Mouse (Mus musculus): ENCODE data around the gene Trpc3. TPM values are rescaled to one million over a fixed set of nuclear protein-coding genes. Genes with fewer than 3 reads are reported as not detected.
"Not testable (repeated sequence)": the region's sequence is repeated elsewhere in the genome, so short reads cannot be mapped to it uniquely, and the experiment has no call there.

Gene Trpc3
- polyA plus RNA-seq, 1 experiment from 2014 or later = 6.7 TPM

- no peak for ATAC-seq (ENCODE audit: insufficient number of reproducible peaks, insufficient read depth, low FRiP score, low read depth)
- Histone ChIP-seq H3K4me2 (replicated peaks; ENCODE audit: low read depth, low read length) (no peak overlapping the region), H3K9ac (replicated peaks; ENCODE audit: low read depth, low read length) (no peak overlapping the region), H3K9me3 (ENCODE audit: control insufficient read depth, low read depth, low read length) (no peaks in the 10 kb centered on the region), H3K4me3 (ENCODE audit: low read depth, low read length) (no peak overlapping the region), H3K4me1 (ENCODE audit: control insufficient read depth, insufficient read depth, low read length) (no peaks in the 10 kb centered on the region), H3K36me3 (ENCODE audit: control insufficient read depth, insufficient read depth, low read length) (no peaks in the 10 kb centered on the region), H3K27me3 (ENCODE audit: control insufficient read depth, insufficient read depth, low read length) (no peaks in the 10 kb centered on the region), H3K27ac (ENCODE audit: low read length) (no peak overlapping the region)
- WGBS = 55% methylated on average over 7 of the region's 7 CpGs
Measured at GRCm38 (mm10) chr3:36618181-36618580, 71.8 kb downstream of the Trpc3 start.

GRCm38 (mm10) chr3:36613908-36614255 is 76.1 kb downstream of the Trpc3 start:
- H3K4me2 ChIP-seq (replicated peaks; ENCODE audit: low read depth, low read length) = peak overlapping the region; percentile 66; the same call in 1 of the 2 replicates
- no peaks in the 10 kb centered on the region; the same call in 1 of the 2 replicates for H3K36me3 ChIP-seq (ENCODE audit: control insufficient read depth, insufficient read depth, low read length)
- no peak for ATAC-seq (ENCODE audit: insufficient number of reproducible peaks, insufficient read depth, low FRiP score, low read depth)
- no peak overlapping the region for H3K4me3 ChIP-seq (ENCODE audit: low read depth, low read length)
- no peaks in the 10 kb centered on the region for H3K27me3 ChIP-seq (ENCODE audit: control insufficient read depth, insufficient read depth, low read length)
- no peaks in the 10 kb centered on the region for H3K4me1 ChIP-seq (ENCODE audit: control insufficient read depth, insufficient read depth, low read length)
- no peak overlapping the region for H3K9ac ChIP-seq (replicated peaks; ENCODE audit: low read depth, low read length)
- no peak overlapping the region for H3K27ac ChIP-seq (ENCODE audit: low read length)
- WGBS = 62% methylated on average over 5 of the region's 5 CpGs
- H3K9me3 ChIP-seq (ENCODE audit: control insufficient read depth, low read depth, low read length) = no peaks in the 10 kb centered on the region

GRCm38 (mm10) chr3:36613202-36613907 is 76.6 kb downstream of the Trpc3 start, which contains the start of gene Bbs7:
Bbs7 (minus strand) TSS chr3:36613477.
- Histone ChIP-seq H3K4me1 (ENCODE audit: control insufficient read depth, insufficient read depth, low read length) (no peaks in the 10 kb centered on the region), H3K27me3 (ENCODE audit: control insufficient read depth, insufficient read depth, low read length) (no peaks in the 10 kb centered on the region), H3K4me2 (replicated peaks; ENCODE audit: low read depth, low read length) (peak within 1 kb of the TSS; percentile 66), H3K9ac (replicated peaks; ENCODE audit: low read depth, low read length) (peak within 1 kb of the TSS; percentile 43), H3K27ac (ENCODE audit: low read length) (no peak within 1 kb of the TSS), H3K4me3 (ENCODE audit: low read depth, low read length) (peak within 1 kb of the TSS; percentile 58), H3K36me3 (ENCODE audit: control insufficient read depth, insufficient read depth, low read length) (no peaks in the 10 kb centered on the region; the same call in 1 of the 2 replicates), H3K9me3 (ENCODE audit: control insufficient read depth, low read depth, low read length) (no peaks in the 10 kb centered on the region)
- ATAC-seq (ENCODE audit: insufficient number of reproducible peaks, insufficient read depth, low FRiP score, low read depth) = peak; percentile 100
- WGBS = 4% methylated on average over 38 of the region's 38 CpGs

DNA sequence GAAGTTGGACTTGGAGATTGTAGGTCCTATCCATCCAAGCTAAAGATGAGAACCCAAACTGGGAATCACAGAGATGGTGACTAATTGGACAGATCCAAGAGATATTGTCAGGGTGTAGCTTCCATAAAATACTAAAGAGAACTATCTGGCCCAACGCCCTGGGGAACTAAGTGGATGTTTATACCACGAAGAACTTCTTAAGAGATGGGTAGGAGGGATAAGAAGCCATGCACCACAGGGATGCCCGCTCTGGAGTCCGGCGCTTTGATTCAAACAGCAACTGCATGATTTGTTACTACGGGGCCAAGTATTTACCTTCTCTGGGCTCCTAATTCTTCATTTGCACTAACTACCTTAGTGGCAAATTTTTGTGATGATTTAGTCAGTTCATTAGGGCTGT is 77.3 kb downstream of the Trpc3 start:
- Histone ChIP-seq H3K9me3 (ENCODE audit: control insufficient read depth, low read depth, low read length) (no peaks in the 10 kb centered on the region), H3K9ac (replicated peaks; ENCODE audit: low read depth, low read length) (peak overlapping the region; percentile 43), H3K4me2 (replicated peaks; ENCODE audit: low read depth, low read length) (peak overlapping the region; percentile 66), H3K4me3 (ENCODE audit: low read depth, low read length) (peak overlapping the region; percentile 58), H3K36me3 (ENCODE audit: control insufficient read depth, insufficient read depth, low read length) (no peaks in the 10 kb centered on the region; the same call in 1 of the 2 replicates), H3K27ac (ENCODE audit: low read length) (no peak overlapping the region), H3K4me1 (ENCODE audit: control insufficient read depth, insufficient read depth, low read length) (no peaks in the 10 kb centered on the region), H3K27me3 (ENCODE audit: control insufficient read depth, insufficient read depth, low read length) (no peaks in the 10 kb centered on the region)
- 4% methylated on average over 6 of the region's 6 CpGs for WGBS
- peak; percentile 12; the same call in 1 of the 2 replicates for ATAC-seq (ENCODE audit: insufficient number of reproducible peaks, insufficient read depth, low FRiP score, low read depth)

- H3K9me3 ChIP-seq (ENCODE audit: control insufficient read depth, low read depth, low read length) = no peaks in the 10 kb centered on the region
- H3K9ac ChIP-seq (replicated peaks; ENCODE audit: low read depth, low read length) = no peak overlapping the region
- 63% methylated on average over 7 of the region's 7 CpGs for WGBS
- no peaks in the 10 kb centered on the region for H3K27me3 ChIP-seq (ENCODE audit: control insufficient read depth, insufficient read depth, low read length)
- no peaks in the 10 kb centered on the region; the same call in 1 of the 2 replicates for H3K36me3 ChIP-seq (ENCODE audit: control insufficient read depth, insufficient read depth, low read length)
- no peak overlapping the region for H3K27ac ChIP-seq (ENCODE audit: low read length)
- H3K4me2 ChIP-seq (replicated peaks; ENCODE audit: low read depth, low read length) = no peak overlapping the region
- no peak for ATAC-seq (ENCODE audit: insufficient number of reproducible peaks, insufficient read depth, low FRiP score, low read depth)
- H3K4me3 ChIP-seq (ENCODE audit: low read depth, low read length) = no peak overlapping the region
- no peaks in the 10 kb centered on the region for H3K4me1 ChIP-seq (ENCODE audit: control insufficient read depth, insufficient read depth, low read length)
Measured at GRCm38 (mm10) chr3:36605894-36606783, 83.8 kb downstream of the Trpc3 start.

- H3K4me3 ChIP-seq (ENCODE audit: low read depth, low read length); H3K4me1 ChIP-seq (ENCODE audit: control insufficient read depth, insufficient read depth, low read length); H3K27ac ChIP-seq (ENCODE audit: low read length); H3K4me2 ChIP-seq (replicated peaks; ENCODE audit: low read depth, low read length); H3K9ac ChIP-seq (replicated peaks; ENCODE audit: low read depth, low read length); ATAC-seq (ENCODE audit: insufficient number of reproducible peaks, insufficient read depth, low FRiP score, low read depth); H3K9me3 ChIP-seq (ENCODE audit: control insufficient read depth, low read depth, low read length); H3K36me3 ChIP-seq (ENCODE audit: control insufficient read depth, insufficient read depth, low read length); H3K27me3 ChIP-seq (ENCODE audit: control insufficient read depth, insufficient read depth, low read length): not testable (repeated sequence)
- 91% methylated on average over 8 of the region's 9 CpGs for WGBS
Measured at GRCm38 (mm10) chr3:36599773-36600172, 90.2 kb downstream of the Trpc3 start.

- Histone ChIP-seq H3K36me3 (ENCODE audit: control insufficient read depth, insufficient read depth, low read length) (no peaks in the 10 kb centered on the region), H3K4me1 (ENCODE audit: control insufficient read depth, insufficient read depth, low read length) (no peaks in the 10 kb centered on the region), H3K27me3 (ENCODE audit: control insufficient read depth, insufficient read depth, low read length) (no peaks in the 10 kb centered on the region), H3K4me3 (ENCODE audit: low read depth, low read length) (no peak overlapping the region), H3K27ac (ENCODE audit: low read length) (no peak overlapping the region), H3K9ac (replicated peaks; ENCODE audit: low read depth, low read length) (no peak overlapping the region), H3K9me3 (ENCODE audit: control insufficient read depth, low read depth, low read length) (no peaks in the 10 kb centered on the region), H3K4me2 (replicated peaks; ENCODE audit: low read depth, low read length) (no peak overlapping the region)
- 72% methylated on average over 3 of the region's 3 CpGs for WGBS
- ATAC-seq (ENCODE audit: insufficient number of reproducible peaks, insufficient read depth, low FRiP score, low read depth) = no peak
Measured at GRCm38 (mm10) chr3:36598811-36599210, 91.2 kb downstream of the Trpc3 start.

DNA sequence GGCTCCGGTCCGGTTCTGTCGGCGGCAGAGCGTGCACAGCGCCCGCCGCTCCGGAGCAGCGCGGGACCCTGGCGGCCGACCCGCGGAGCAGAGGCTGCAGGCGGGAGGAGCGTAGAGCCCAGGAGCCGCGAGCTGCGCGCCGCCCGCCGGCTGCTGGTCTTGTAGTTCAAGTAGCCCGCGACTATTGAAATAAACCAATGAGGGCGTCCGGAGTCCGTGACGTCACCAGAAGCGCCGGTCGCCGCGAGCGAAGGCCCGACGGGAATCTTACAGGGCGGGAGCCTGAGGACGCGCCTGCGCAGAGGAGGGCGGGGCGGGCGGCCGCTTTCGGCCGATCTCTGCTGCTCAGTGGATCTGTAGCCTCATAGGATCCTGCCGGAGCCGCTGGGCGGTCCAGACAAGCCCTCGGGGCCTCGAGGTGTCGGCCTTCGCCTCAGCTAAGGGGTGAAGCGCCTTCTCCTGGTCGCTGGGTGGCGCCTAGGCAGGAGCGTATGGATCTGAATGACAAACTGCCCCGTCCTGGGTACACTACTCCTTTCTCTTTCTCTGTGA is 118.1 kb downstream of the Trpc3 start, which contains the start of gene Ccna2:
Gene Ccna2, minus strand, starts transcription at position 324 of the 552 bp plus-strand sequence.
- Histone ChIP-seq H3K4me1 (ENCODE audit: control insufficient read depth, insufficient read depth, low read length) (peaks cover 6% of the 10 kb centered on the region; the same call in 1 of the 2 replicates), H3K36me3 (ENCODE audit: control insufficient read depth, insufficient read depth, low read length) (peaks cover 28% of the 10 kb centered on the region), H3K4me2 (replicated peaks; ENCODE audit: low read depth, low read length) (peak within 1 kb of the TSS; percentile 73), H3K9ac (replicated peaks; ENCODE audit: low read depth, low read length) (peak within 1 kb of the TSS; percentile 85), H3K9me3 (ENCODE audit: control insufficient read depth, low read depth, low read length) (no peaks in the 10 kb centered on the region), H3K4me3 (ENCODE audit: low read depth, low read length) (peak within 1 kb of the TSS; percentile 91), H3K27ac (ENCODE audit: low read length) (peak within 1 kb of the TSS; percentile 79), H3K27me3 (ENCODE audit: control insufficient read depth, insufficient read depth, low read length) (no peaks in the 10 kb centered on the region)
- WGBS = 0% methylated on average over 60 of the region's 60 CpGs
- ATAC-seq (ENCODE audit: insufficient number of reproducible peaks, insufficient read depth, low FRiP score, low read depth) = peak; percentile 100

All from stomach, embryonic 14.5 days (tissue).